Mouse (Mus musculus) limb, embryonic 10.5 days (tissue): ENCODE measurements at regions not wholly inside any gene's neighbourhood (a gene's known extent, or its start where the extent isn't known, plus 50 kb on each side); places are given as distances from the start of the nearest gene placed in this dataset.
A peak's percentile ranks its signal among the peaks of the same experiment; 100 is the strongest.

Experiments used
- DNase-seq: peaks from one replicate; pipeline ENCODE4 v3.0.0-alpha.2; 2017; ENCODE audit warnings: low spot score
- H3K27ac ChIP-seq: fragments of 300-500 bp; sonication (generic); 2 replicates; pipeline ENCODE4 v1.5.1; 2016; ENCODE audit warnings: mild to moderate bottlenecking
- H3K27me3 ChIP-seq: fragments of 300-500 bp; sonication (generic); 2 replicates; pipeline ENCODE4 v1.6.1; 2016; ENCODE audit warnings: low read depth, mild to moderate bottlenecking; ENCODE audit not compliant: poor library complexity, severe bottlenecking
- H3K36me3 ChIP-seq: fragments of 300-500 bp; sonication (generic); 2 replicates; pipeline ENCODE4 v1.6.1; 2016; ENCODE audit warnings: mild to moderate bottlenecking, moderate library complexity
- H3K4me1 ChIP-seq: fragments of 300-500 bp; sonication (generic); 2 replicates; pipeline ENCODE4 v1.6.1; 2016
- H3K4me3 ChIP-seq: fragments of 300-500 bp; sonication (generic); 2 replicates; pipeline ENCODE4 v1.5.1; 2016; ENCODE audit warnings: mild to moderate bottlenecking, moderate library complexity
- H3K9me3 ChIP-seq: fragments of 300-500 bp; sonication (generic); replicated peaks from 2 replicates; pipeline ENCODE4 v1.6.1; 2016; ENCODE audit warnings: mild to moderate bottlenecking
- WGBS: fragments of 180-500 bp; shearing (Covaris S2); methylation state at CpG from one replicate; pipeline ENCODE4 v1.1.7; 2016; 5-methylcytosine and 5-hydroxymethylcytosine counted together

DNA sequence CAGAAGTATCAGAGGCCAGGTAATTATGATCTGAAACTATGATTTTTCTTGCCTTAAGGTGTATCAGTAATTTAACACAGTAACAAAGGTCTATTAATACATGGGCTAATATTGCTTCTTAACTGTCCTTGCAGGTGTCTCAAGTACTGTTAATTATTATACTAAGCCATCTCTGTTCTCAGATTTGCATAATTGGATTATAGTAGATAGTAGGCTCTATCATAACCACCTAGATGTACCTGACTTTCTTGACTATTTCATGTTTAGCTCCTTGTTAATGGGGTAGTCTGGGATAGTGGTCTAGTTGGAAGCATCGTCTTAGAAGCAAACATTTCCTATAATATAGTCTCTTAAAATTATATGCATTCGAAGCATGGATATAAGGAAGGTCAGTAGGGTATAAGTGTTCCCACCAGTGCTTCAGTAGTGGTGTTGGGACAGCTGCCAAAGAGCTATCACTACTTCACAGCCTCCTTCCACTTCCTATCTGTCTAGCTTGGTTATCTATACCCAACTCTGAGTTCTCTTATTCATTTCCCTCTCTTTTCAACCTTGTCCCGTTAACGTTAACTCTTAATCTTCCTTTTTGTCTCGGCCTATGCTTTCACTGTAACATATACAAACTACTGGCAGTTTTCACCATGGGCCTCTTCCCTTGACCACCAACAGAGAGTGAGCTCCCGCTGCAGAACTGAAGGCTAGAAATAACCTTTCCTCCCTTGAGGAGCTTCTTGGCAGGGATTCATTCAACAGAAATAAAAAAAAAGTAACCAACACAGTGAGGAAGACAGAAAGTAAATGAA, 630.9 kb upstream of the Lcorl start:
- WGBS: 88% methylated on average over 6 of the region's 6 CpGs
- Histone ChIP-seq H3K4me1 (peaks cover 8% of the 10 kb centered on the region; the same call in 1 of the 2 replicates), H3K4me3 (no peak overlapping the region), H3K27me3 (peaks cover 31% of the 10 kb centered on the region), H3K9me3 (no peaks in the 10 kb centered on the region), H3K27ac (no peak overlapping the region), H3K36me3 (no peaks in the 10 kb centered on the region)
- DNase-seq: no peak

- 26% methylated on average over 1 of the region's 1 CpGs for WGBS
- no peak for DNase-seq
- no peak overlapping the region for H3K27ac ChIP-seq
- H3K4me1 ChIP-seq: peaks cover 8% of the 10 kb centered on the region; the same call in 1 of the 2 replicates
- peaks cover 37% of the 10 kb centered on the region for H3K27me3 ChIP-seq
- H3K9me3 ChIP-seq: no peaks in the 10 kb centered on the region
- H3K36me3 ChIP-seq: no peaks in the 10 kb centered on the region
- H3K4me3 ChIP-seq: no peak overlapping the region
These were observed 629.4 kb upstream of the Lcorl start for GRCm38 (mm10) chr5:46486740-46487326.

DNA sequence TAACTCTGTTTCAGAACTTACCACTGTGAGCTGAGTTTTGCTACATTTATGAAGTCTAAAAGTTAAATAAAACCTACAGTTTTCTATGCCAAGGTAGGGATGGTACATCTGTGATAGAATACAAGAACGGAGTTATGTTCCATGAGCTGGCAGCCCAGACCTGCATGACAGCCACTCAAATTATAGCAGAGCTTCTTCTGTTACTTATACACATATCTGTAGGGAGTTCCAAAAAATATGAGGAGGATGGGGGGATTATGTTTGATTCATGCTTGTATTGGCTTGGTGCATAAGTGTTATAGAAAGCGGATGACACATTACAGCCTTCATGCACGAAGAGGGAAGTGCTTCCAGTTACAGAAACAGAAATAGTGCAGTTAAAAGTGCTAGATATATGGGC, 598.9 kb upstream of the Lcorl start:
- DNase-seq: no peak
- Histone ChIP-seq H3K27me3 (no peaks in the 10 kb centered on the region), H3K27ac (no peak overlapping the region), H3K4me1 (no peaks in the 10 kb centered on the region), H3K4me3 (no peak overlapping the region), H3K36me3 (no peaks in the 10 kb centered on the region), H3K9me3 (no peaks in the 10 kb centered on the region)
- 92% methylated on average over 3 of the region's 3 CpGs for WGBS

- H3K9me3 ChIP-seq: no peaks in the 10 kb centered on the region
- peaks cover 12% of the 10 kb centered on the region for H3K4me1 ChIP-seq
- WGBS: 78% methylated on average over 4 of the region's 4 CpGs
- DNase-seq: no peak
- H3K36me3 ChIP-seq: no peaks in the 10 kb centered on the region
- no peaks in the 10 kb centered on the region for H3K27me3 ChIP-seq
- no peak overlapping the region for H3K27ac ChIP-seq
- no peak overlapping the region for H3K4me3 ChIP-seq
These were observed 590.9 kb upstream of the Lcorl start for GRCm38 (mm10) chr5:46448274-46448673.

DNA sequence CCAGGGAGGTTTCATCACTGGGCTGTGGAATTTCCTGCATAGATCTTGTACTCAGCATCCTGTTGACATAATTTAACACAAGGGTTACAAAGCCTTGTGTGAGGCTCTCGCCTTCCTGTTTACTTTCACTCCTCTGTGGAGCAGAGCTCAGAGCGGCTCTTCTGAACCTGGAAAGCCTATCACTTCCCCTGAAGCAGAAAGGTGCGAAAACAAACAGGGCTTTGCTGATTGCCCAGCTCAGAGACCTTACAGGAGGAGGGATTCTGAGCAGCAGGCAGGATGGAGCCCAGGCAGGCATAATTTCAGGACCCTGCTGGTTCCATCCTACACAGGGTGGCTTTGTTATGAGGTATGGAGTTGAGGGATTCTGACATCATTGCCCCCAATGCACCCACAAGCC, 588.4 kb upstream of the Lcorl start:
- DNase-seq: peak; percentile 35
- WGBS: 9% methylated on average over 3 of the region's 3 CpGs
- H3K27me3 ChIP-seq: no peaks in the 10 kb centered on the region
- no peaks in the 10 kb centered on the region for H3K9me3 ChIP-seq
- H3K4me3 ChIP-seq: no peak overlapping the region; the same call in 1 of the 2 replicates
- no peaks in the 10 kb centered on the region for H3K36me3 ChIP-seq
- peaks cover 12% of the 10 kb centered on the region for H3K4me1 ChIP-seq
- no peak overlapping the region for H3K27ac ChIP-seq

DNA sequence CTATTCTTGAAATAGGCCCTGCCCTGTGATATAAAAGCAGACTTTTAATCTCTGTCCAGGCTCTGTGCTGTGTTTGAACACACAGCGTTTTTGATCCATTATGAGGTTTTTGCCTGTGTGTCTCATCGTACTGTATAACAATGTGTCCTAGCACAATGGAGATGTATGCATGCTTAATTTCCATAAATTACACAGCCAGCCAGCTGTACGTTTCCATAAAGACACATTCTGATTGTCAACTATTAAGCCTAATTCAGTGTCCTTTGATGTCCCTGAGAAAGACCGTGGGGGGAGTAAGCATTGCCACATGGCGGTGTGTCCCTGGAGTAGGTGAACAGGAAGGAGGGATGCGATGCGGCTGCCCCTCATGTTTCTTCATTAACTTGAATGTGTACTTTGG, 587.7 kb upstream of the Lcorl start:
- Histone ChIP-seq H3K9me3 (no peaks in the 10 kb centered on the region), H3K36me3 (no peaks in the 10 kb centered on the region), H3K4me3 (no peak overlapping the region), H3K4me1 (peaks cover 12% of the 10 kb centered on the region), H3K27ac (no peak overlapping the region), H3K27me3 (no peaks in the 10 kb centered on the region)
- peak; percentile 44 for DNase-seq
- 31% methylated on average over 7 of the region's 7 CpGs for WGBS

GRCm38 (mm10) chr5:46443805-46444340, 586.5 kb upstream of the Lcorl start:
- 15% methylated on average over 12 of the region's 12 CpGs for WGBS
- Histone ChIP-seq H3K27ac (no peak overlapping the region), H3K27me3 (no peaks in the 10 kb centered on the region), H3K4me1 (peaks cover 12% of the 10 kb centered on the region), H3K36me3 (no peaks in the 10 kb centered on the region), H3K4me3 (no peak overlapping the region), H3K9me3 (no peaks in the 10 kb centered on the region)
- no peak for DNase-seq

- 85% methylated on average over 6 of the region's 6 CpGs for WGBS
These were observed 585.3 kb upstream of the Lcorl start for GRCm38 (mm10) chr5:46442600-46443248.

GRCm38 (mm10) chr5:46441716-46442115, 584.3 kb upstream of the Lcorl start:
- no peak overlapping the region for H3K27ac ChIP-seq
- no peaks in the 10 kb centered on the region for H3K27me3 ChIP-seq
- no peaks in the 10 kb centered on the region for H3K9me3 ChIP-seq
- no peak overlapping the region for H3K4me3 ChIP-seq
- DNase-seq: no peak
- peaks cover 12% of the 10 kb centered on the region for H3K4me1 ChIP-seq
- no peaks in the 10 kb centered on the region for H3K36me3 ChIP-seq

More at GRCm38 (mm10) chr5:46442600-46443248, 585.3 kb upstream of the Lcorl start:
- Histone ChIP-seq H3K36me3 (no peaks in the 10 kb centered on the region), H3K9me3 (no peaks in the 10 kb centered on the region), H3K27ac (no peak overlapping the region), H3K4me1 (peaks cover 12% of the 10 kb centered on the region), H3K4me3 (no peak overlapping the region), H3K27me3 (no peaks in the 10 kb centered on the region)
- no peak for DNase-seq

DNA sequence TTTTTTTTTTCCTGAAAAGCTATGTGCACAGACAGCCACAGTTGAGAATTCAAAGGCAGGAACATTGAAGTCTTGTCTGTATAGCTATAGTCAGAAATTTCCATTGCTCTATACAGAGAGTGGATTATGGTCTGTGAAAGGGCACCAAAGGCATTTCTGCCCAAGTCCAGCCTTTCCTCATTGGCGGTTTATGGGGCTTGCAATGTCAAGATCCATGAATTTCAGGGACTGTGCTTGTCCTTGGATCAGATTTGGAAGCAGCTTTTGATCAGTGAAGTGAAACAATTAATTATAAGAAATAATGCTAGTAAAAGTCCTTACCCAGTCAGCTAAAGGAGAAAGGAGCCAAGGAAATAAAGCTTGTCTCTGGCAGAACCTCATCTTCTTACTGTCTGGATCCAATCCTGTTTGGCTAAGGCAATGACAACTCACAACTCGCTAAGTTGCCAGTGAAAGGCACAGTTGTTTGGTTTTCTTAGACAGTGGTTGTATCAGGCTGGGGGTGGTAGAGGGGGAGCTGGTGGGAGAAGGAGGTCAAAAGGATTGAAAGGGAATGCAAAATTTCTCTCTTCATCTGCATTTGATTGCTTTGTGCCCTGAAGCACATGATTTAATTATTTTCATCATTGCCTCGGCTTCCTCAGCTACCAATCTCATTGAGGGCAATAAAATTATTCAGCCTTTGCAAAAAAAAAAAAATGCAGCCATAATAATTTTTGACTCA, 574.4 kb upstream of the Lcorl start:
- 71% methylated on average over 3 of the region's 3 CpGs for WGBS
- no peak for DNase-seq

DNA sequence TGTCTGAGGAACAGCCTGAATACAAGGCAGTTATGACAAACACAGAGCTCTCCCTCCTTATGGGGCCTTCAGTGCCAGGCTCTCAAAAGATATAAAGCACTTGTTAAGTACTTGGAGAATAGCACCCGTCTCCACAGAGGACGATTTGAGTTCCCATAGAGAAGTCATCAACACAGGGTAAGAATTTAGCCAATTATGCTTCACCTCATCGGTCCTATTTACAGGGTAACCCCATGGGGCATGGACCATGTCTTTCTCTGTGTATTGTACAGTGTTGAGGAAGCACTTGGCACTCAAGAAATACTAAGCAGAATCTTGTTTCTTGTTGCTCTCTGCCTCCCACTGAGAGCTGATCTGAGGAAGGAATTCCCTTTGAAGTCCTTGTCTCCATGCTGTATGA, 565.3 kb upstream of the Lcorl start:
- Histone ChIP-seq H3K27me3 (no peaks in the 10 kb centered on the region), H3K4me3 (no peak overlapping the region), H3K9me3 (no peaks in the 10 kb centered on the region), H3K4me1 (no peaks in the 10 kb centered on the region), H3K36me3 (no peaks in the 10 kb centered on the region), H3K27ac (no peak overlapping the region)
- no peak for DNase-seq
- WGBS: 79% methylated on average over 3 of the region's 3 CpGs

More for the DNA sequence above, 574.4 kb upstream of the Lcorl start:
- no peaks in the 10 kb centered on the region for H3K36me3 ChIP-seq
- H3K27ac ChIP-seq: no peak overlapping the region
- no peaks in the 10 kb centered on the region for H3K27me3 ChIP-seq
- H3K4me3 ChIP-seq: no peak overlapping the region
- H3K9me3 ChIP-seq: no peaks in the 10 kb centered on the region
- no peaks in the 10 kb centered on the region for H3K4me1 ChIP-seq

- Histone ChIP-seq H3K9me3 (no peaks in the 10 kb centered on the region), H3K36me3 (no peaks in the 10 kb centered on the region), H3K4me1 (no peaks in the 10 kb centered on the region), H3K27me3 (no peaks in the 10 kb centered on the region), H3K4me3 (no peak overlapping the region), H3K27ac (no peak overlapping the region)
- no peak for DNase-seq
- 79% methylated on average over 2 of the region's 2 CpGs for WGBS
These were observed 549.6 kb upstream of the Lcorl start for GRCm38 (mm10) chr5:46406969-46407368.
